Mouse (Mus musculus) bone marrow, adult 2 months (tissue): Measurements from ENCODE around the gene Tctn1. TPM values are rescaled to one million over a fixed set of nuclear protein-coding genes. Genes with fewer than 3 reads are reported as not detected.
A peak's percentile ranks its signal among the peaks of the same experiment; 100 is the strongest.

Source experiments
- H3K27ac ChIP-seq: fragments of 200-500 bp; 2 replicates; pipeline ENCODE4 v1.5.1; 2012; ENCODE audit warnings: low read depth, mild to moderate bottlenecking, control low read depth, inconsistent platforms, low read length; ENCODE audit not compliant: control insufficient read depth, poor library complexity, insufficient read depth
- H3K4me1 ChIP-seq: fragments of 200-500 bp; 2 replicates; pipeline ENCODE4 v1.6.1; 2011; ENCODE audit warnings: low read length; ENCODE audit not compliant: control insufficient read depth, insufficient read depth
- H3K4me3 ChIP-seq: fragments of 200-500 bp; replicated peaks from 2 replicates; pipeline ENCODE3; 2011; ENCODE audit warnings: mild to moderate bottlenecking, low read depth, low read length, control low read depth; ENCODE audit not compliant: control insufficient read depth
- CTCF ChIP-seq: fragments of 200-500 bp; IDR thresholded peaks from 2 replicates; pipeline ENCODE4 v1.5.1; 2011; ENCODE audit warnings: low read length, control low read depth; ENCODE audit not compliant: control insufficient read depth, insufficient read depth
- POLR2A ChIP-seq: fragments of 200-500 bp; IDR thresholded peaks from 2 replicates; pipeline ENCODE4 v1.6.1; 2011; ENCODE audit warnings: low read depth, mild to moderate bottlenecking, control low read depth, low read length, borderline replicate concordance; ENCODE audit not compliant: control insufficient read depth
- WGBS: fragments of 180-500 bp; shearing (Covaris S2); methylation state at CpG from one replicate; pipeline ENCODE4 v1.1.7; 2018; 5-methylcytosine and 5-hydroxymethylcytosine counted together
- polyA plus RNA-seq: library from polyadenylated mRNA; stranded (reverse); fragments of >200 nt; gene quantifications from 2 replicates; pipeline ENCODE4 v1.2.4, GENCODE M21; 2011; ENCODE audit warnings: low replicate concordance; ENCODE audit not compliant: missing spikeins, insufficient read depth, insufficient read length

Gene Tctn1
- polyA plus RNA-seq, 1 experiment: 17.7 TPM

GRCm38 (mm10) chr5:122288147-122288811, 24.0 kb upstream of the Tctn1 start:
- 84% methylated on average over 4 of the region's 4 CpGs for WGBS
- H3K4me3 ChIP-seq: no peak overlapping the region
- H3K4me1 ChIP-seq: peaks cover 5% of the 10 kb centered on the region; the same call in 1 of the 2 replicates
- TF ChIP-seq POLR2A (no peak), CTCF (no peak)
- H3K27ac ChIP-seq: no peak overlapping the region

GRCm38 (mm10) chr5:122287026-122287425, 22.8 kb upstream of the Tctn1 start:
- 63% methylated on average over 4 of the region's 4 CpGs for WGBS
- H3K4me1 ChIP-seq: peaks cover 5% of the 10 kb centered on the region; the same call in 1 of the 2 replicates
- no peak overlapping the region for H3K27ac ChIP-seq
- TF ChIP-seq CTCF (no peak), POLR2A (no peak)
- no peak overlapping the region for H3K4me3 ChIP-seq

- H3K4me3 ChIP-seq: no peak overlapping the region
- H3K4me1 ChIP-seq: peaks cover 5% of the 10 kb centered on the region; the same call in 1 of the 2 replicates
- H3K27ac ChIP-seq: no peak overlapping the region
- 80% methylated on average over 10 of the region's 10 CpGs for WGBS
- TF ChIP-seq CTCF (no peak), POLR2A (no peak)
Observed at GRCm38 (mm10) chr5:122286191-122286590, 21.9 kb upstream of the Tctn1 start.

GRCm38 (mm10) chr5:122285767-122286150, 21.5 kb upstream of the Tctn1 start:
- Histone ChIP-seq H3K4me3 (no peak overlapping the region), H3K4me1 (peaks cover 7% of the 10 kb centered on the region; the same call in 1 of the 2 replicates), H3K27ac (no peak overlapping the region)
- no peak for TF ChIP-seq CTCF
- no peak for TF ChIP-seq POLR2A
- WGBS: 28% methylated on average over 7 of the region's 7 CpGs

GRCm38 (mm10) chr5:122285029-122285766, 20.9 kb upstream of the Tctn1 start:
- TF ChIP-seq POLR2A (no peak), CTCF (no peak; the same call in 1 of the 2 replicates)
- Histone ChIP-seq H3K4me1 (peaks cover 7% of the 10 kb centered on the region), H3K27ac (peak overlapping the region; percentile 70), H3K4me3 (peak overlapping the region; percentile 89)
- WGBS: under 1% methylated on average over 34 of the region's 34 CpGs

GRCm38 (mm10) chr5:122284183-122285028, 20.1 kb upstream of the Tctn1 start, which contains the start of gene Pptc7:
TSS of gene Pptc7 (plus strand) at chr5:122284365.
- peak within 1 kb of the TSS; percentile 70 for H3K27ac ChIP-seq
- WGBS: under 1% methylated on average over 114 of the region's 114 CpGs
- peak within 1 kb of the TSS; percentile 89 for H3K4me3 ChIP-seq
- TF ChIP-seq POLR2A (peak; percentile 46; the same call in 1 of the 2 replicates), CTCF (no peak)
- peaks cover 8% of the 10 kb centered on the region for H3K4me1 ChIP-seq

- Histone ChIP-seq H3K4me3 (no peak overlapping the region), H3K27ac (no peak overlapping the region), H3K4me1 (peaks cover 8% of the 10 kb centered on the region)
- 9% methylated on average over 2 of the region's 2 CpGs for WGBS
- TF ChIP-seq POLR2A (no peak), CTCF (no peak)
Observed at GRCm38 (mm10) chr5:122283828-122284182, 19.5 kb upstream of the Tctn1 start.

GRCm38 (mm10) chr5:122280827-122281462, 16.7 kb upstream of the Tctn1 start:
- Histone ChIP-seq H3K4me1 (peaks cover 6% of the 10 kb centered on the region), H3K4me3 (no peak overlapping the region), H3K27ac (no peak overlapping the region)
- no peak for TF ChIP-seq CTCF
- no peak for TF ChIP-seq POLR2A
- 38% methylated on average over 19 of the region's 19 CpGs for WGBS
